Mouse (Mus musculus) testis, adult 2 months (tissue): Measurements from ENCODE around the gene 1700025G04Rik.

Experiments
- CTCF ChIP-seq: fragments of 200-500 bp; IDR thresholded peaks from 2 replicates; pipeline ENCODE4 v1.5.1; 2012; ENCODE audit warnings: low read depth, mild to moderate bottlenecking, inconsistent platforms, low read length, moderate library complexity; ENCODE audit not compliant: control insufficient read depth, insufficient read depth, insufficient replicate concordance
- POLR2A ChIP-seq: fragments of 200-500 bp; IDR thresholded peaks from 2 replicates; pipeline ENCODE4 v1.6.1; 2012; ENCODE audit warnings: low read depth, mild to moderate bottlenecking, inconsistent platforms, low read length, moderate library complexity; ENCODE audit not compliant: control insufficient read depth

GRCm38 (mm10) chr1:151907014-151907413 lies 182.9 kb downstream of the 1700025G04Rik start:
- TF ChIP-seq CTCF (no peak), POLR2A (no peak)
